Mouse (Mus musculus) frontal cortex, postnatal 14 days (tissue): Measurements from ENCODE around the gene Slc6a6.

Experiments
- DNase-seq, 2 experiments: peaks; one replicate each; pipeline ENCODE4 v3.0.0; 2022; ENCODE audit warnings: low spot score in 2 of 2

Gene Slc6a6

GRCm38 (mm10) chr6:91683602-91684473, at the start of gene Slc6a6:
Gene Slc6a6, plus strand, starts transcription at chr6:91684053.
- peak; percentile 89 to 91 for DNase-seq

- DNase-seq = no peak
These were observed 49.4 kb upstream of the Slc6a6 start for GRCm38 (mm10) chr6:91634417-91634816.

GRCm38 (mm10) chr6:91634876-91635275, 49.0 kb upstream of the Slc6a6 start:
- DNase-seq = no peak

GRCm38 (mm10) chr6:91638204-91638995, 45.5 kb upstream of the Slc6a6 start:
- DNase-seq = no peak

GRCm38 (mm10) chr6:91643011-91643410, 40.8 kb upstream of the Slc6a6 start:
- no peak for DNase-seq

GRCm38 (mm10) chr6:91643416-91643921, 40.4 kb upstream of the Slc6a6 start:
- no peak for DNase-seq

GRCm38 (mm10) chr6:91646019-91646418, 37.8 kb upstream of the Slc6a6 start:
- DNase-seq = no peak

GRCm38 (mm10) chr6:91646822-91647221, 37.0 kb upstream of the Slc6a6 start:
- no peak for DNase-seq

- no peak for DNase-seq
These were observed 36.5 kb upstream of the Slc6a6 start for GRCm38 (mm10) chr6:91647385-91647791.

- DNase-seq = no peak
These were observed 33.6 kb upstream of the Slc6a6 start for GRCm38 (mm10) chr6:91650255-91650654.

- DNase-seq = no peak
These were observed 31.6 kb upstream of the Slc6a6 start for GRCm38 (mm10) chr6:91652296-91652695.

GRCm38 (mm10) chr6:91655244-91655643, 28.6 kb upstream of the Slc6a6 start:
- DNase-seq = no peak

- no peak for DNase-seq
These were observed 27.9 kb upstream of the Slc6a6 start for GRCm38 (mm10) chr6:91655874-91656433.

- no peak for DNase-seq
These were observed 25.6 kb upstream of the Slc6a6 start for GRCm38 (mm10) chr6:91658288-91658687.

- DNase-seq = no peak
These were observed 23.9 kb upstream of the Slc6a6 start for GRCm38 (mm10) chr6:91659841-91660509.

GRCm38 (mm10) chr6:91662301-91662700, 21.6 kb upstream of the Slc6a6 start:
- no peak for DNase-seq

- no peak for DNase-seq
These were observed 20.2 kb upstream of the Slc6a6 start for GRCm38 (mm10) chr6:91663616-91664015.

GRCm38 (mm10) chr6:91665267-91665666, 18.6 kb upstream of the Slc6a6 start:
- DNase-seq = no peak

- DNase-seq = no peak
These were observed 17.7 kb upstream of the Slc6a6 start for GRCm38 (mm10) chr6:91665990-91666700.

GRCm38 (mm10) chr6:91667141-91667540, 16.7 kb upstream of the Slc6a6 start:
- DNase-seq = no peak

GRCm38 (mm10) chr6:91668276-91668675, 15.6 kb upstream of the Slc6a6 start:
- DNase-seq = no peak
